Mouse (Mus musculus) heart, adult 2 months (tissue): Measurements from ENCODE around the gene Srrm3.
A peak's percentile ranks its signal among the peaks of the same experiment; 100 is the strongest.

ENCODE experiments used
- CTCF ChIP-seq: fragments of 200-600 bp; IDR thresholded peaks from 2 replicates; pipeline ENCODE4 v1.8.1; 2022; ENCODE audit warnings: antibody characterized with exemption, mild to moderate bottlenecking, moderate library complexity
- EP300 ChIP-seq: fragments of 200-500 bp; IDR thresholded peaks from 2 replicates; pipeline ENCODE4 v1.6.1; 2011; ENCODE audit warnings: low read depth, low read length, control low read depth; ENCODE audit not compliant: insufficient read depth
- POLR2A ChIP-seq: fragments of 200-500 bp; IDR thresholded peaks from 2 replicates; pipeline ENCODE4 v1.6.1; 2011; ENCODE audit warnings: mild to moderate bottlenecking, low read depth, low read length, control low read depth; ENCODE audit not compliant: insufficient read depth

DNA sequence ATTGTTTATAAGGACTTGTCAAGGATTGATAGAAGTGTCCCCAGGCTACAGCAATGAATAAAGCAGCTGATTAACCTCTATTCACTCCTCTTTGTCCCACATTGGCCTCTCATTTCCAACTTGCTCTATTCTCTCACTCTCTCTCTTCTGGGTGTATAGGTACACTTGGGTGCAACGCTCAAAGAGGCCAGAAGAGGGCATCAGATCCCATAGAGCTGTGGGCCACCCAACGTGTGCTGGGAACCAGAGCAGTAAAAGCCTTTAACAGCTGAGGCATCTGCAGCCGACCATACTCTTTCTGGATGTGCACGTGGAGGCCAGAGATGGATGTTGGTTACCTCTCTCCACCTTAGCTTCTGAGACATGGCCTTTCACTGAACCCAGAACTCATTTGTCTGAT is 3.6 kb upstream of the Srrm3 start:
- 0 out of 2 replicates have a peak, but pooled peaks have one; percentile 12 for TF ChIP-seq CTCF
- no peak for TF ChIP-seq EP300
- TF ChIP-seq POLR2A: no peak
